Mouse (Mus musculus): ENCODE data around the gene Gm20696.

GRCm38 (mm10) chr6:99646344-99646743, 20.3 kb downstream of the Gm20696 start:
- TF ChIP-seq CTCF (IDR thresholded peaks at IDR 0.05; ENCODE audit: low read depth) (no peak), EP300 (optimal IDR thresholded peaks at IDR 0.05) (no peak)
